Mouse (Mus musculus): ENCODE results near the gene Frmd4a.

Gene Frmd4a

DNA sequence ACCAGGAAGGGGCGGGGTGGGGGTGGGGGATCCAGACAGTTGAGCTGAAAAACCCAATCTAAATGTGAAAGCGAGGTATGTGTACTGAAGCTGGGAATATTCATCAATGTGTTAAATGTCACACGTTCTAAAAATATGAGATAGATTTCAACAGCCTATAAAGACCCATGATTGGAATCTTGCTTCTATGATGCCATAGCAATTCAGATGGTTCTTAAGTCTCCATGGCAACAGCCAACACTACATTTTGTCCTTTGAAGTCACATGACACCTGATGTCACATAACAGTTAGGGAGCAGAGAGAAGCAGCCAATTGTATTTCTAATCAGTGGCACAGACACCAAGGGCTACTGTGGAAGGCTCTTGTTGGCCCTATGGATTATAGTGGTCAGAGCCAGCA lies 120.0 kb downstream of the Frmd4a start:
- no peak for DNase-seq (ENCODE audit: low spot score)

DNA sequence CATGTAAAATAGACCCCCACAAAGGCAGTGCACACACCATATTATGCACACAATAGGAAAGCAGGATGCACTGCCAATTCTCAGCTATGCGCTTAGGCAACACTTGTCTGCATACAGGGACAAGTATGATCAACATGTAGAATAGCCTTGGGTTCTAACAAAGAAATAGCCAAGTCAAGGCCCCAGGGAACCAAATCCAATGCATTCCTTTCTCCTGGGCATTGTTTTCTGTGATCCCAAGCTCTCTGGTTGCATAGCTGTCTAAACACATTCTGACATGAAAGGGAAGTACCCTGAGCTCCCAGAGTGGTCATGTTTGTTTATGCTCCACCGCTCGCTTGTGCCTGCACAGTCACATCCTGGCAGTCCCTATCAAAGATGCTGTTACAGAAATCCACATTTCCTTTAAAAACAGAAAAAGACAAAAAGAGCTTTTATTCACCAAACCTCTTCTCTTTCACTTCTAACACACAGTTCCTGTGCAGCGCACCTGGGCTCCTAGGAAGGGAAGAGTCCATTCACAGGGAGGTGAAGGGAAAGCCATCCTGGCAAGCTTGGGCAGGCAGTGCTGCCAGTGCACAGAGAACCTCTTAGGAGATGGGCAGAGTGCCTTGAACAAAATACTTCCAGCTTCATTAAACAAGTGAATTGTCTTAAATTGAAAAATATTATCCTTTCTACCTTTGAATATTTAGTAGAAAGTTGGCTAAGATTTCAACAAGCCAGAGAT lies 124.9 kb downstream of the Frmd4a start:
- no peak for DNase-seq (ENCODE audit: low spot score)

- no peak for DNase-seq (ENCODE audit: low spot score)
Observed at GRCm38 (mm10) chr2:4144424-4144823, 126.9 kb downstream of the Frmd4a start.

GRCm38 (mm10) chr2:4152521-4153040 lies 135.1 kb downstream of the Frmd4a start:
- DNase-seq (ENCODE audit: low spot score), result no peak

GRCm38 (mm10) chr2:4153131-4153631 lies 135.7 kb downstream of the Frmd4a start:
- peak; percentile 14 for DNase-seq (ENCODE audit: low spot score)

DNA sequence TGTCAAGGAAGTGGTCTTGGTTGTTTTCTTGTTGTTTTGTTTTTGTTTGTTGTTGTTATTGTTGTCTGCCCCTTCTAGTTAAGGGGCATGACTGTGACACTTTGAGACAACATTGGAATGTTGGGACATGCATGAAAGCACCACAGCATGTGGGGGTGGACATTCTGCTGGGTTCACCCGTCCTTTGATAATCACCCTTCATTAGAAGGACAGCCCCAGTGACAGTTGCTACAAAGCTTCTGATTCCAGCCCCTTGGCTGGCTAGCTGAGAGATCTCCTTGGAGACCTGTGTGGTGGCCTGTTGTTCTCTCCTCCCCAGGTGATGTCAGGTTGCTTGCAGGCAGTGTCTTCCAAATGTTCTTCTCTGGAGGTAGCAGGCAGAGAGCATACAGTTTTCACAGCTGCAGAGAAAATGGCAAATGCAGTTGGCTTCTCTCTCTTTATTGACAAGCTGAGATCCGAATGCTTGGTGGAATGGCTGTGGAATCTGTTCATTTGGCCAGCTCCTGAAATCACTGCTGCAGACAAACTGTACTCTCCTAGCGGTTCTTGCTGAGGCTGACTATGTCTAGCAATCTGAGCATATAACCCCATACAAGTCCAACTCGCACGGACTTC lies 136.6 kb downstream of the Frmd4a start:
- DNase-seq (ENCODE audit: low spot score), result no peak

GRCm38 (mm10) chr2:4154654-4155047 lies 137.1 kb downstream of the Frmd4a start:
- DNase-seq (ENCODE audit: low spot score), result no peak

DNA sequence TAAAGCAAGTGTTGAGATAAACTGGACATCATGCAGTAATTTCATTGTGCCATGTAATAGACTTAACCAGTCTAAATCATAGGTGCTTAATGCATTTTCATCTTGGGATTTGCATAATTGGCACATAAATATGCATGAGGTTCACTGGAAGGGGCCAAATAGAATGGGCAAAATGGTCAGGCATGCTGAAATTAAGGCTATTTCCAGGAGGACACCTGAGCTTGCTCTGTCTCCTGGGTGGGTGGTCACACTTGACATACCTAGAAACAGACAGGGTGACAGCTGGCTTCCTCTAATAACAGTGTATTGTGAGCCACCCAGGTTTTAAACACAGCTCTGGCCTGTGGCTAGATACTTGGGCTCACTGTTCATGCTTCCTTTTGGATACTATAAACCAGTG lies 137.9 kb downstream of the Frmd4a start:
- no peak for DNase-seq (ENCODE audit: low spot score)

- DNase-seq (ENCODE audit: low spot score), result no peak
Observed at GRCm38 (mm10) chr2:4156511-4156910, 139.0 kb downstream of the Frmd4a start.

- DNase-seq (ENCODE audit: low spot score), result no peak
Observed at GRCm38 (mm10) chr2:4157396-4157795, 139.9 kb downstream of the Frmd4a start.

- no peak for DNase-seq (ENCODE audit: low spot score)
Observed at GRCm38 (mm10) chr2:4159574-4160203, 142.2 kb downstream of the Frmd4a start.

- no peak for DNase-seq (ENCODE audit: low spot score)
Observed at GRCm38 (mm10) chr2:4166191-4166590, 148.7 kb downstream of the Frmd4a start.

GRCm38 (mm10) chr2:4167131-4167530 lies 149.6 kb downstream of the Frmd4a start:
- DNase-seq (ENCODE audit: low spot score), result no peak

- no peak for DNase-seq (ENCODE audit: low spot score)
Observed at GRCm38 (mm10) chr2:4169726-4170125, 152.2 kb downstream of the Frmd4a start.

- no peak for DNase-seq (ENCODE audit: low spot score)
Observed at GRCm38 (mm10) chr2:4170189-4170588, 152.7 kb downstream of the Frmd4a start.

DNA sequence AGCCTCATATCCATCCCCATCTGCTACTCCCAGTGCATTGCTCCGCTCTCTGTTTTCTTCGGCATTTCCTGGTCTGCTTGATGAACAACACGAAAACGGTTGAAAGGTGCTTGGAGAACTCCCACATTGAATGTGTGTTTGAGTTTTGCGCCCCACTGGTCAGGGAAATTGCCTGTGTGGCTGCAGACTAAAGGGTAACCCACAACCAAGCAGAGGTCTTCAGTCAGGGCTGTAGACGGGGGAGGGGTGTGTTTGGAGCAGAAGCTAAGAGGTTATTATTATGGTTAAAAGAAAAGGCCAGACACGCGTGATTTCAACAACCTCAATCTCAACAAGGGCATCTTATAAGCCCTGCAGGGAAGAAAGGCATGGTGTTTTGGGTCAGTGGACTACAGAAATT lies 167.5 kb downstream of the Frmd4a start:
- DNase-seq (ENCODE audit: low spot score), result no peak

- no peak for DNase-seq (ENCODE audit: low spot score)
Observed at GRCm38 (mm10) chr2:4187521-4187920, 170.0 kb downstream of the Frmd4a start.

DNA sequence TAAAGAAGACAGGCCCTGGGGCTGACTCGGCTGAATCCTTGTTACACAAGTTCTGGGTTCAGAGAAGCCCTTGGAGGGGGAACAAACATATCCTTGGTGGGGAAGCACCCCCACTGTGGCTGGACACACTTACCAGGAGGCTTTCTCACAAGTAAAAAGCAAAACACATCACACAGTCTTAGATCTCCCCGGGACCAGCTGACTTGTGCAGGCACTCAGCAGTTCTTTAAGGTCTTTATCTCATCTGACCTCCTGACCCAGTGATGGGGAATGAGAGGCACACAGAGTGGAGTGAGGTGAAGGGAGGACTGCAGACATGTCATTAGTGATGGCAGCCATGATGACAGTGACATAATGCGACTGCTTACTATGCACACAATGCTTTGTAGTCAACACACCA lies 170.8 kb downstream of the Frmd4a start:
- DNase-seq (ENCODE audit: low spot score), result no peak

- DNase-seq (ENCODE audit: low spot score), result no peak
Observed at GRCm38 (mm10) chr2:4190345-4190744, 172.8 kb downstream of the Frmd4a start.

GRCm38 (mm10) chr2:4190995-4191394 lies 173.5 kb downstream of the Frmd4a start:
- no peak for DNase-seq (ENCODE audit: low spot score)

GRCm38 (mm10) chr2:4193206-4193605 lies 175.7 kb downstream of the Frmd4a start:
- no peak for DNase-seq (ENCODE audit: low spot score)

GRCm38 (mm10) chr2:4194324-4195014 lies 177.0 kb downstream of the Frmd4a start:
- DNase-seq (ENCODE audit: low spot score), result no peak
